Mouse (Mus musculus): ENCODE data around the gene Zfp57. TPM values are rescaled to one million over a fixed set of nuclear protein-coding genes. Genes with fewer than 3 reads are reported as not detected.

Gene Zfp57
- 289 and 326 TPM in 2 replicates for polyA plus RNA-seq (2014; fragmentation: Nextera tagmentation; extraction: Ambion mirVana)

GRCm38 (mm10) chr17:37000863-37001262 is at the start of gene Zfp57:
Gene Zfp57, plus strand, starts transcription at chr17:37001163.
- Histone ChIP-seq H3K4me1 (ENCODE audit: control insufficient read depth, insufficient read depth, low read length) (0 out of 2 replicates have a peak, but pooled peaks cover 4% of the 10 kb centered on the region), H3K36me3 (ENCODE audit: control insufficient read depth, insufficient read depth, low read length) (peaks cover 6% of the 10 kb centered on the region), H3K9ac (replicated peaks; ENCODE audit: low read depth, low read length) (no peak within 1 kb of the TSS), H3K27ac (ENCODE audit: low read depth, low read length) (no peak within 1 kb of the TSS), H3K4me3 (ENCODE audit: low read depth, low read length) (peak within 1 kb of the TSS; percentile 86), H3K27me3 (ENCODE audit: control insufficient read depth, insufficient read depth, low read length) (no peaks in the 10 kb centered on the region), H3K9me3 (ENCODE audit: control insufficient read depth, low read length) (no peaks in the 10 kb centered on the region), H3K4me2 (ENCODE audit: low read depth, low read length) (peak within 1 kb of the TSS; percentile 61; the same call in 1 of the 2 replicates)
- no peak for ATAC-seq (ENCODE audit: low read depth)
- 93% methylated on average over 7 of the region's 7 CpGs for WGBS

- WGBS = 89% methylated on average over 2 of the region's 2 CpGs
- Histone ChIP-seq H3K4me1 (ENCODE audit: control insufficient read depth, insufficient read depth, low read length) (peaks cover 12% of the 10 kb centered on the region; the same call in 1 of the 2 replicates), H3K36me3 (ENCODE audit: control insufficient read depth, insufficient read depth, low read length) (peaks cover 6% of the 10 kb centered on the region), H3K27me3 (ENCODE audit: control insufficient read depth, insufficient read depth, low read length) (no peaks in the 10 kb centered on the region), H3K4me2 (ENCODE audit: low read depth, low read length) (no peak overlapping the region), H3K27ac (ENCODE audit: low read depth, low read length) (no peak overlapping the region), H3K9ac (replicated peaks; ENCODE audit: low read depth, low read length) (no peak overlapping the region), H3K4me3 (ENCODE audit: low read depth, low read length) (no peak overlapping the region), H3K9me3 (ENCODE audit: control insufficient read depth, low read length) (no peaks in the 10 kb centered on the region)
- ATAC-seq (ENCODE audit: low read depth) = no peak
Observed at GRCm38 (mm10) chr17:36952631-36953030, 48.3 kb upstream of the Zfp57 start.

GRCm38 (mm10) chr17:36953062-36953461 is 47.9 kb upstream of the Zfp57 start:
- peaks cover 13% of the 10 kb centered on the region; the same call in 1 of the 2 replicates for H3K4me1 ChIP-seq (ENCODE audit: control insufficient read depth, insufficient read depth, low read length)
- 95% methylated on average over 1 of the region's 1 CpGs for whole genome bisulfite sequencing
- no peak overlapping the region for H3K9ac ChIP-seq (replicated peaks; ENCODE audit: low read depth, low read length)
- no peaks in the 10 kb centered on the region for H3K27me3 ChIP-seq (ENCODE audit: control insufficient read depth, insufficient read depth, low read length)
- H3K9me3 ChIP-seq (ENCODE audit: control insufficient read depth, low read length) = no peaks in the 10 kb centered on the region
- no peak overlapping the region for H3K27ac ChIP-seq (ENCODE audit: low read depth, low read length)
- no peak overlapping the region for H3K4me2 ChIP-seq (ENCODE audit: low read depth, low read length)
- ATAC-seq (ENCODE audit: low read depth) = no peak
- H3K4me3 ChIP-seq (ENCODE audit: low read depth, low read length) = no peak overlapping the region
- H3K36me3 ChIP-seq (ENCODE audit: control insufficient read depth, insufficient read depth, low read length) = peaks cover 6% of the 10 kb centered on the region

GRCm38 (mm10) chr17:36957999-36958743 is 42.8 kb upstream of the Zfp57 start, which contains the start of the genes Znrd1 and Znrd1as:
Gene Znrd1, minus strand, starts transcription at chr17:36958559.
Gene Znrd1as, plus strand, starts transcription at chr17:36958592.
- Histone ChIP-seq H3K4me1 (ENCODE audit: control insufficient read depth, insufficient read depth, low read length) (peaks cover 12% of the 10 kb centered on the region; the same call in 1 of the 2 replicates), H3K9ac (replicated peaks; ENCODE audit: low read depth, low read length) (peak within 1 kb of the TSS; percentile 68), H3K4me3 (ENCODE audit: low read depth, low read length) (peak within 1 kb of the TSS; percentile 65), H3K4me2 (ENCODE audit: low read depth, low read length) (peak within 1 kb of the TSS; percentile 75), H3K27me3 (ENCODE audit: control insufficient read depth, insufficient read depth, low read length) (no peaks in the 10 kb centered on the region), H3K36me3 (ENCODE audit: control insufficient read depth, insufficient read depth, low read length) (no peaks in the 10 kb centered on the region; the same call in 1 of the 2 replicates), H3K27ac (ENCODE audit: low read depth, low read length) (peak within 1 kb of the TSS; percentile 75), H3K9me3 (ENCODE audit: control insufficient read depth, low read length) (no peaks in the 10 kb centered on the region)
- peak; percentile 98 for ATAC-seq (ENCODE audit: low read depth)
- WGBS = under 1% methylated on average over 46 of the region's 46 CpGs

GRCm38 (mm10) chr17:36958884-36959283 is 42.1 kb upstream of the Zfp57 start:
- peak overlapping the region; percentile 65 for H3K4me3 ChIP-seq (ENCODE audit: low read depth, low read length)
- no peaks in the 10 kb centered on the region for H3K27me3 ChIP-seq (ENCODE audit: control insufficient read depth, insufficient read depth, low read length)
- H3K27ac ChIP-seq (ENCODE audit: low read depth, low read length) = peak overlapping the region; percentile 75; the same call in 1 of the 2 replicates
- H3K9ac ChIP-seq (replicated peaks; ENCODE audit: low read depth, low read length) = peak overlapping the region; percentile 68
- peak; percentile 10; the same call in 1 of the 2 replicates for ATAC-seq (ENCODE audit: low read depth)
- H3K4me1 ChIP-seq (ENCODE audit: control insufficient read depth, insufficient read depth, low read length) = peaks cover 12% of the 10 kb centered on the region; the same call in 1 of the 2 replicates
- 13% methylated on average over 12 of the region's 12 CpGs for WGBS
- H3K4me2 ChIP-seq (ENCODE audit: low read depth, low read length) = peak overlapping the region; percentile 75
- H3K9me3 ChIP-seq (ENCODE audit: control insufficient read depth, low read length) = no peaks in the 10 kb centered on the region
- H3K36me3 ChIP-seq (ENCODE audit: control insufficient read depth, insufficient read depth, low read length) = no peaks in the 10 kb centered on the region; the same call in 1 of the 2 replicates

- Histone ChIP-seq H3K4me1 (ENCODE audit: control insufficient read depth, insufficient read depth, low read length) (peaks cover 12% of the 10 kb centered on the region; the same call in 1 of the 2 replicates), H3K27ac (ENCODE audit: low read depth, low read length) (no peak overlapping the region), H3K27me3 (ENCODE audit: control insufficient read depth, insufficient read depth, low read length) (no peaks in the 10 kb centered on the region), H3K4me3 (ENCODE audit: low read depth, low read length) (no peak overlapping the region), H3K4me2 (ENCODE audit: low read depth, low read length) (no peak overlapping the region), H3K9me3 (ENCODE audit: control insufficient read depth, low read length) (no peaks in the 10 kb centered on the region), H3K9ac (replicated peaks; ENCODE audit: low read depth, low read length) (no peak overlapping the region), H3K36me3 (ENCODE audit: control insufficient read depth, insufficient read depth, low read length) (no peaks in the 10 kb centered on the region)
- WGBS = 83% methylated on average over 1 of the region's 1 CpGs
- no peak for ATAC-seq (ENCODE audit: low read depth)
Observed at GRCm38 (mm10) chr17:36961125-36961524, 39.8 kb upstream of the Zfp57 start.

- 93% methylated on average over 1 of the region's 1 CpGs for WGBS
- Histone ChIP-seq H3K9me3 (ENCODE audit: control insufficient read depth, low read length) (no peaks in the 10 kb centered on the region), H3K4me3 (ENCODE audit: low read depth, low read length) (no peak overlapping the region), H3K36me3 (ENCODE audit: control insufficient read depth, insufficient read depth, low read length) (no peaks in the 10 kb centered on the region), H3K27ac (ENCODE audit: low read depth, low read length) (no peak overlapping the region), H3K4me2 (ENCODE audit: low read depth, low read length) (no peak overlapping the region), H3K9ac (replicated peaks; ENCODE audit: low read depth, low read length) (no peak overlapping the region), H3K4me1 (ENCODE audit: control insufficient read depth, insufficient read depth, low read length) (no peaks in the 10 kb centered on the region), H3K27me3 (ENCODE audit: control insufficient read depth, insufficient read depth, low read length) (no peaks in the 10 kb centered on the region)
- no peak for ATAC-seq (ENCODE audit: low read depth)
Observed at GRCm38 (mm10) chr17:36966875-36967274, 34.1 kb upstream of the Zfp57 start.

GRCm38 (mm10) chr17:36970316-36970890 is 30.6 kb upstream of the Zfp57 start:
- Histone ChIP-seq H3K36me3 (ENCODE audit: control insufficient read depth, insufficient read depth, low read length) (no peaks in the 10 kb centered on the region), H3K4me2 (ENCODE audit: low read depth, low read length) (no peak overlapping the region), H3K4me3 (ENCODE audit: low read depth, low read length) (no peak overlapping the region), H3K4me1 (ENCODE audit: control insufficient read depth, insufficient read depth, low read length) (no peaks in the 10 kb centered on the region), H3K27ac (ENCODE audit: low read depth, low read length) (no peak overlapping the region), H3K9ac (replicated peaks; ENCODE audit: low read depth, low read length) (no peak overlapping the region), H3K27me3 (ENCODE audit: control insufficient read depth, insufficient read depth, low read length) (no peaks in the 10 kb centered on the region), H3K9me3 (ENCODE audit: control insufficient read depth, low read length) (no peaks in the 10 kb centered on the region)
- 87% methylated on average over 14 of the region's 14 CpGs for WGBS
- ATAC-seq (ENCODE audit: low read depth) = no peak
